Mouse (Mus musculus) limb, embryonic 10.5 days (tissue): ENCODE results near the gene Impg1. TPM values are rescaled to one million over a fixed set of nuclear protein-coding genes. Genes with fewer than 3 reads are reported as not detected.

Source experiments
- DNase-seq: peaks from one replicate; pipeline ENCODE4 v3.0.0-alpha.2; 2017; ENCODE audit warnings: low spot score
- H3K27ac ChIP-seq: fragments of 300-500 bp; sonication (generic); 2 replicates; pipeline ENCODE4 v1.5.1; 2016; ENCODE audit warnings: mild to moderate bottlenecking
- H3K27me3 ChIP-seq: fragments of 300-500 bp; sonication (generic); 2 replicates; pipeline ENCODE4 v1.6.1; 2016; ENCODE audit warnings: low read depth, mild to moderate bottlenecking; ENCODE audit not compliant: poor library complexity, severe bottlenecking
- H3K36me3 ChIP-seq: fragments of 300-500 bp; sonication (generic); 2 replicates; pipeline ENCODE4 v1.6.1; 2016; ENCODE audit warnings: mild to moderate bottlenecking, moderate library complexity
- H3K4me1 ChIP-seq: fragments of 300-500 bp; sonication (generic); 2 replicates; pipeline ENCODE4 v1.6.1; 2016
- H3K4me3 ChIP-seq: fragments of 300-500 bp; sonication (generic); 2 replicates; pipeline ENCODE4 v1.5.1; 2016; ENCODE audit warnings: mild to moderate bottlenecking, moderate library complexity
- H3K9me3 ChIP-seq: fragments of 300-500 bp; sonication (generic); replicated peaks from 2 replicates; pipeline ENCODE4 v1.6.1; 2016; ENCODE audit warnings: mild to moderate bottlenecking
- WGBS: fragments of 180-500 bp; shearing (Covaris S2); methylation state at CpG from one replicate; pipeline ENCODE4 v1.1.7; 2016; 5-methylcytosine and 5-hydroxymethylcytosine counted together
- polyA plus RNA-seq: library from polyadenylated mRNA; unstranded; fragments of >200 nt; fragmentation: Nextera tagmentation; extraction: Ambion mirVana; gene quantifications from 2 replicates; pipeline ENCODE4 v1.2.1, GENCODE M21; 2016

The Impg1 gene
- polyA plus RNA-seq, 1 experiment from 2014 or later = not detected

DNA sequence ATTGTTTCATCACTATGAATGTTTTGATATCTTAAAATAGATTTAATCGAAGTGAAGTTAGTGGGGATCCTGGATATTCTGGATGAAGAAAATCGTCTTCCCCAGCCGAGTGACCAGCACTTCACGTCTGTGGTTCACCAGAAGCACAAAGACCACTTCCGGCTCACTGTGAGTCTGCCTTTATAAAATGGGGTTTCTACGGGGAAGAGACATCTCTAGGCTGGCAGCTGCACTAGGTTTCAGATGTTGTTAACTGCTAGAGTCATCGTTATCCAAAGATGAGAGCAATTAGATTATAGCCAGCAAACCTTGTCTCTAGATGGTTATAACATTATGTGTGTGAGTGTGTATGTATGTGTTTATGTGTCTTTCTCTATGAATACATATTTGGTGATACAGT lies 199.2 kb downstream of the Impg1 start:
- Histone ChIP-seq H3K4me3 (no peak overlapping the region), H3K27me3 (no peaks in the 10 kb centered on the region), H3K4me1 (peaks cover 18% of the 10 kb centered on the region), H3K9me3 (no peaks in the 10 kb centered on the region), H3K36me3 (no peaks in the 10 kb centered on the region), H3K27ac (no peak overlapping the region)
- WGBS = 87% methylated on average over 7 of the region's 7 CpGs
- DNase-seq = no peak
